Mouse (Mus musculus) midbrain, embryonic 14.5 days (tissue): ENCODE data around the gene Olfr522. TPM values are rescaled to one million over a fixed set of nuclear protein-coding genes. Genes with fewer than 3 reads are reported as not detected.

Experiments used
- ATAC-seq: fragments of 200-750 bp; cut with Nextera tagmentation; 2 replicates; pipeline ENCODE4 v1.8.0; 2017; ENCODE audit warnings: moderate number of reproducible peaks, moderate library complexity; ENCODE audit not compliant: low FRiP score, low TSS enrichment
- DNase-seq: peaks from one replicate; pipeline ENCODE4 v3.0.0-alpha.2; 2015
- H3K27ac ChIP-seq: fragments of 300-500 bp; sonication (generic); replicated peaks from 2 replicates; pipeline ENCODE4 v1.5.1; 2014; ENCODE audit warnings: mild to moderate bottlenecking, low read depth, low read length, moderate library complexity
- H3K27me3 ChIP-seq: fragments of 300-500 bp; sonication (generic); 2 replicates; pipeline ENCODE4 v1.6.1; 2014; ENCODE audit warnings: low read length, control low read depth, mixed read lengths; ENCODE audit not compliant: control insufficient read depth, insufficient read depth
- H3K36me3 ChIP-seq: fragments of 300-500 bp; sonication (generic); 2 replicates; pipeline ENCODE4 v1.6.1; 2014; ENCODE audit warnings: low read length, control low read depth; ENCODE audit not compliant: control insufficient read depth, insufficient read depth
- H3K4me1 ChIP-seq: fragments of 300-500 bp; sonication (generic); 2 replicates; pipeline ENCODE4 v1.6.1; 2014; ENCODE audit warnings: mild to moderate bottlenecking, antibody characterized with exemption, low read length, control low read depth; ENCODE audit not compliant: control insufficient read depth, insufficient read depth
- H3K4me2 ChIP-seq: fragments of 300-500 bp; sonication (generic); 2 replicates; pipeline ENCODE4 v1.6.1; 2014; ENCODE audit warnings: mild to moderate bottlenecking, low read length, moderate library complexity
- H3K4me3 ChIP-seq: fragments of 300-500 bp; sonication (generic); replicated peaks from 2 replicates; pipeline ENCODE4 v1.5.1; 2014; ENCODE audit warnings: low read depth, low read length
- H3K9ac ChIP-seq: fragments of 300-500 bp; sonication (generic); replicated peaks from 2 replicates; pipeline ENCODE4 v1.6.1; 2014; ENCODE audit warnings: mild to moderate bottlenecking, low read length, moderate library complexity
- H3K9me3 ChIP-seq: fragments of 300-500 bp; sonication (generic); 2 replicates; pipeline ENCODE4 v1.6.1; 2016; ENCODE audit warnings: low read length, control low read depth, mixed read lengths; ENCODE audit not compliant: control insufficient read depth
- WGBS: fragments of 180-500 bp; shearing (Covaris S2); extraction: QIAGEN DNeasy Blood & Tissue Kit; methylation state at CpG from one replicate; pipeline ENCODE4 v1.1.7; 2014; 5-methylcytosine and 5-hydroxymethylcytosine counted together
- polyA plus RNA-seq: library from polyadenylated mRNA; unstranded; fragments of >200 nt; fragmentation: Nextera tagmentation; extraction: Ambion mirVana; gene quantifications from 2 replicates; pipeline ENCODE4 v1.2.1, GENCODE M21; 2014

Gene Olfr522
- polyA plus RNA-seq, 1 experiment from 2014 or later: not detected

DNA sequence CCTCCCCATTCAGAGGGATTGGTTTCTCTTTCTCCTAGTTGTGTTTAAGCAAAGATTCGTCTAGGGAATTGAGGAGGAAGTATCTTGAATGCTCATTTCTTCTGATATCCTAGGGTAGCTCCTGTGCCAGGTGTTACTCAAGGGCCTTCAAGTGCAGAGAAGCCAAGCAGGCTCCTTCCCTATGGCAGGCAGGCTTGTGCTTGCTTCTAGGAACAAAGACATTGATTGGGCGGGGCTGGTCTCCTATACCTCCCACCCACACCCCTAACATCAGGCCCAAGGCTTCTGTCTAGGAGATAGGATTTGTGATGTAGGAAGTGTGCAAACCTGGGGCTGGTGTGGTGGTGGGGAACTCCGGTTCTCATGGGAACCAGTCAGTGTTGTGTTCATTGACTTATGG lies 37.6 kb downstream of the Olfr522 start:
- Histone ChIP-seq H3K36me3 (no peaks in the 10 kb centered on the region), H3K9ac (no peak overlapping the region), H3K27me3 (no peaks in the 10 kb centered on the region), H3K4me2 (no peak overlapping the region), H3K4me3 (no peak overlapping the region), H3K9me3 (no peaks in the 10 kb centered on the region), H3K27ac (no peak overlapping the region), H3K4me1 (peaks cover 7% of the 10 kb centered on the region; the same call in 1 of the 2 replicates)
- 97% methylated on average over 3 of the region's 3 CpGs for WGBS
- ATAC-seq (no peak), DNase-seq (no peak)

DNA sequence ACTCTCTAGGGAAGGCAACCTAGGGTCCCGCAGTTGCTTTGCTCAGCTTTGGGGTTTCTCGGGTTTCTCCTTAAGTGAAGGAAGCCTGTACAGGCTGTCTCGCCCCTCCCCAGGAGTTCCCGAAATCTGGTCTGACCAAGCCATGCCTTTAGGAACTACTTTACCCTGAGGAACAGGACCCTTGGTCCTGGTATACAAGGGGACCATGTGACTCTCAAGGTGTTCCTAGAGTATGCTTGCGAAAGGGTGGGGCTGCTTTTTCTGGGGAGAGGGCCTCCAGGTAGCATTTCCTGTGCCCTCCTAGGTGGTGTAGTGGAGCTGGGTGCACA lies 38.6 kb downstream of the Olfr522 start:
- peaks cover 7% of the 10 kb centered on the region; the same call in 1 of the 2 replicates for H3K4me1 ChIP-seq
- 14% methylated on average over 5 of the region's 5 CpGs for WGBS
- no peak for DNase-seq
- H3K4me3 ChIP-seq: peak overlapping the region; percentile 65
- H3K27ac ChIP-seq: no peak overlapping the region
- peak; percentile 21; the same call in 1 of the 2 replicates for ATAC-seq
- H3K27me3 ChIP-seq: no peaks in the 10 kb centered on the region
- peak overlapping the region; percentile 80 for H3K9ac ChIP-seq
- H3K9me3 ChIP-seq: no peaks in the 10 kb centered on the region
- no peaks in the 10 kb centered on the region for H3K36me3 ChIP-seq
- H3K4me2 ChIP-seq: peak overlapping the region; percentile 82

DNA sequence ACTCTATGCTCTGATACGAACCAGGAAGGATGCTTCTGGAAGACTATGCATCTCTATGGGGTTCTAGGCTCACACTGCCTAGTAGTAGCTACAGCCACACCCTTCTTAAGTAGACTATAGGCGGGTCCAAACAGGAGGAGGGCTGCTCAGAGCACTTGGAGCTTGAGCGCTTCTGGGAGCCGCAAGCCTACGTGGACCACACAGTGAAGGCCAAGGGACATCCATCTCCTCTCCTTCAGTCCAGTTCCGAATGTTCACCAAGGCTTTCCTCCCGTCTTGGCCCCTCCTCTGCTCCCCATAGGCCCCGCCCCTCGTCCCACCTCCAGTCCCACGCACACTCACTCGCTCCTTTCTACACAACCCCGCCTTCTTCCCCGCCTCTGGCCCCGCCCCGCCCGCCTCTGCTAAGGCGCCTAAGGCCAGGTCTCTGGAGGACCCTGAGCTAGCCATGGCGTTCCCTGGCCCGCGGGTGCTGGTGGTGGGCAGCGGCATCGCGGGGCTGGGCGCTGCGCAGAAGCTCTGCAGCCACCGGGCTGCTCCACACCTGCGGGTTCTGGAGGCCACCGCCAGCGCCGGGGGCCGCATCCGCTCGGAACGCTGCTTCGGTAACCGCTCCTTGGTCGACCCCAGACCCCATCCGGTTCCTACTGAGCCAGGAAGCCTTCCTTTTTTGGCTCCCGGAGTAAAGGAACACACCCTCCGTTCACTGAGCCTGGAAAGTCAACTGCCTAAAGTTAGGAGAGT lies 39.1 kb downstream of the Olfr522 start:
- ATAC-seq (peak; percentile 94), DNase-seq (peak; percentile 90)
- Histone ChIP-seq H3K27me3 (no peaks in the 10 kb centered on the region), H3K4me2 (peak overlapping the region; percentile 82), H3K27ac (no peak overlapping the region), H3K9ac (peak overlapping the region; percentile 80), H3K4me1 (peaks cover 7% of the 10 kb centered on the region; the same call in 1 of the 2 replicates), H3K36me3 (no peaks in the 10 kb centered on the region), H3K4me3 (peak overlapping the region; percentile 65), H3K9me3 (no peaks in the 10 kb centered on the region)
- 2% methylated on average over 40 of the region's 40 CpGs for WGBS

DNA sequence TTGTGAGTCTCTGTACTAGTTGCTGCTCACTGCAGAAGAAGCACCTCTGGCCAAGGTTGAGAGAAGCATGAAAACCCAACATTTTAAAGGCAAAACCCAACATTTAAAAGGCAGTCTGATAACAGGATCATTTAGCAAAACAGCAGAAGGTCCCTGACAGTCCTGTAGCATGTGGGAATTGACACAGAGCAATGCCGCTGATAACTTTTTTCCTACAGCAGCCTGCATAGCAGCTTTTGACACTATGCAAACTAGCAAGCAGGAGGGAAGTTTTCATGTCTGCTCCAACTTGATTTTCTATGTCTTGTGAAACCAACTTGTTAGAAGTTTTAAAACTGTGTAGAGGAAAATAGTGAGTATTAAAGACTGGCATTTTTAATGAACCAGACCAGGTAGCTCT lies 40.2 kb downstream of the Olfr522 start:
- Histone ChIP-seq H3K36me3 (no peaks in the 10 kb centered on the region), H3K4me1 (peaks cover 7% of the 10 kb centered on the region; the same call in 1 of the 2 replicates), H3K4me3 (no peak overlapping the region), H3K4me2 (no peak overlapping the region), H3K27me3 (no peaks in the 10 kb centered on the region), H3K27ac (no peak overlapping the region), H3K9ac (no peak overlapping the region), H3K9me3 (no peaks in the 10 kb centered on the region)
- 98% methylated on average over 1 of the region's 1 CpGs for WGBS
- DNase-seq (no peak), ATAC-seq (no peak)

DNA sequence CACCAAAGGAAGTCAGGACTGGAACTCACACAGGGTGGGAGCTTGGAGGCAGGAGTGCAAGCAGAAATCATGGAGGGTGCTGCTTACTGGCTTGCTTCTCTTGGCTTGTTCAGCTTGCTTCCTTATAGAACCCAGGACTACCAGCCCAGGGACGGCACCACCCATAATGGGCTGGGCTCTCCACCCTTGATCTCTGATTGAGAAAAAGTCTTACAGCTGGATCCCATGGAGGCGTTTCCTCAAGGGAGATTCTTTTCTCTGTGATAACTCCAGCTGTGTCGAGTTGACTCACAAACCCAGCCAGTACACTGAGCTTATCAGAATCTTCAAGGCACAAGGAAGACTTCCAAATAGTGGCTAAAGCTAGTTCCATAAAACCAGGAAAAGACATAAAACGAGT lies 41.8 kb downstream of the Olfr522 start:
- DNase-seq (no peak), ATAC-seq (no peak)
- no peak overlapping the region for H3K4me3 ChIP-seq
- no peak overlapping the region for H3K9ac ChIP-seq
- no peaks in the 10 kb centered on the region for H3K9me3 ChIP-seq
- no peaks in the 10 kb centered on the region for H3K36me3 ChIP-seq
- no peaks in the 10 kb centered on the region for H3K27me3 ChIP-seq
- 28% methylated on average over 4 of the region's 4 CpGs for WGBS
- no peak overlapping the region for H3K4me2 ChIP-seq
- H3K27ac ChIP-seq: no peak overlapping the region
- H3K4me1 ChIP-seq: peaks cover 7% of the 10 kb centered on the region; the same call in 1 of the 2 replicates

DNA sequence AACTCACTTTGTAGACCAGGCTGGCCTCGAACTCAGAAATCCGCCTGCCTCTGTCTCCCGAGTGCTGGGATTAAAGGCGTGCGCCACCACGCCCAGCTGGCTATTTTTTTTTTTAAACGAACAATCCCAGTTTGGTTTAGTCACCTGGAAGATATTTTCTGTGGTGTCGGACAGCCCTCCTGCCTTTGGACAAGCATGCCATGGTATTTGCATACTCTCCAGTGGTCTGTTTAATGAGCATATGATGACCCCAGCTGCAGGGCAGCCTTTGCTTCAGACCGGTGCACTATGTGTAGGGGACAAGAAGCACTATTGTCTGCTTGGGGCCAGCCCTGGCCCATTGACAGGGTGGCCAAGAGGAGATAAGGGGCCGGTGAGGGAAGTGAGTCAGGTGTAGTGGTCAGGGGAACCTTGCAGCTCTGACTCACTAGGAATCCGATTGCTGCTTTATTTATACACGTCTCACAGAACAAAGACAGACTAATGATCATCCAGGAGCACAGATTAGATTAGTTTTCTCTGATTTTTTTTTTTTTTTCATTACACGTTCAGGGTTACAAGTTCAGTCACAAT lies 43.1 kb downstream of the Olfr522 start:
- Histone ChIP-seq H3K4me1 (peaks cover 13% of the 10 kb centered on the region; the same call in 1 of the 2 replicates), H3K9me3 (no peaks in the 10 kb centered on the region), H3K27ac (no peak overlapping the region), H3K9ac (no peak overlapping the region), H3K36me3 (no peaks in the 10 kb centered on the region), H3K27me3 (no peaks in the 10 kb centered on the region), H3K4me2 (no peak overlapping the region), H3K4me3 (no peak overlapping the region)
- 79% methylated on average over 12 of the region's 13 CpGs for WGBS
- no peak for DNase-seq
- no peak for ATAC-seq

DNA sequence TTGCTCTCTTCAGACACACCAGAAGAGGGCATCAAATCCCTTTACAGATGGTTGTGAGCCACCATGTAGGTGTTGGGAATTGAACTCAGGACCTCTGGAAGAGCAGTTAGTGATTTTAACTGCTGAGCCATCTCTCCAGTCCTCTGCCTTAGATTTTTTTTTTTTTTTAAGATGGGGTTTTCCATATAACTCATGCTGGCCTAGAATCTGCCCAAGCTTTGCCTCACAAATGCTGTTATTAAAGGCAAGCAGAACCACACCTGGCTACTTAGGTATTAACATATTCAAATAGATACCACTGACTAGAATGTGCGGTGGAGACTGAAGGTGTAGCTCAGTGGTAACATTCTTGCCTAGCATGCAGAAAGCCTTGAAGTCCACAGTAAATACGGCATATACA lies 44.1 kb downstream of the Olfr522 start:
- 89% methylated on average over 2 of the region's 2 CpGs for WGBS
- peaks cover 12% of the 10 kb centered on the region; the same call in 1 of the 2 replicates for H3K4me1 ChIP-seq
- ATAC-seq (no peak), DNase-seq (no peak)
- no peak overlapping the region for H3K9ac ChIP-seq
- no peak overlapping the region for H3K27ac ChIP-seq
- H3K4me2 ChIP-seq: no peak overlapping the region
- H3K36me3 ChIP-seq: no peaks in the 10 kb centered on the region
- H3K9me3 ChIP-seq: no peaks in the 10 kb centered on the region
- no peak overlapping the region for H3K4me3 ChIP-seq
- no peaks in the 10 kb centered on the region for H3K27me3 ChIP-seq

DNA sequence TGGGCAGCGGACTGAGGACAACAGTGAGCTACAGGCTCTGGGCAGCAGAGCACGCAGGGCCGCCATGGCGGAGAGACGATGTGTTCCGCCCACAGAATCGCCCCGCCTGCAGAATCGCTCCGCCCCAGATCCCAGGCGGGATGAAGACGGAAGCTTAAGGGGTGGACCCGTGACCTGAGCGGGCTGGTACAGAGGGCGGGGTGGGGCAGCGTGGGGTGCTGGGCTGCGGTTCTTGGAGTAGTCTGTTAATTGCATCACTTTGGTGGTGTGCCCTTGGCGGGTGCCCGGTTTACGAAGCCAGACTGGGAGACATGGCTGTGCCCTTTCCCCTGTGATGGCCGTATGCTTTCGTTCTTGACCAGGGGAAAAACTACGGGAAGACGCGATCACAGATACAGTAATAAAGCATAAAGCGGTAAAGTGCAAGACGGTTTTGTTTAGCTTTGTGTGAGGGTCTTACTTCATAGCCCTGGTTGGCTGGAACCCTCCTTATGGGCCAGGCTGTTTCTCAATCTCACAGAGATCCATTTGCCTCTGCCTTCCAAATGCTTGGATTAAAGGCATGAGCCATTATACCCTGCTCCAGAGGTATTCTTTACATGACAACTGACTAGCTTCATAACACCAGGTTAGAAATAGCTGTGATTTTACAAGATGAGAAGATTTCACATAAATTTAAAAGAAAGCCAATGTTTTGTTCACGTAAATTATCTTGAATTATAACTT lies 48.1 kb downstream of the Olfr522 start, which contains the start of gene Echs1:
Gene Echs1, minus strand, starts transcription at position 148 of the 726 bp plus-strand sequence.
- no peaks in the 10 kb centered on the region for H3K27me3 ChIP-seq
- WGBS: 4% methylated on average over 28 of the region's 28 CpGs
- peak within 1 kb of the TSS; percentile 93 for H3K9ac ChIP-seq
- DNase-seq (peak; percentile 88), ATAC-seq (peak; percentile 93)
- peak within 1 kb of the TSS; percentile 80 for H3K4me2 ChIP-seq
- H3K4me3 ChIP-seq: peak within 1 kb of the TSS; percentile 70
- peaks cover 11% of the 10 kb centered on the region; the same call in 1 of the 2 replicates for H3K4me1 ChIP-seq
- no peaks in the 10 kb centered on the region for H3K9me3 ChIP-seq
- peaks cover 15% of the 10 kb centered on the region for H3K36me3 ChIP-seq
- H3K27ac ChIP-seq: peak within 1 kb of the TSS; percentile 83
